Mouse (Mus musculus): ENCODE measurements at regions not wholly inside any gene's neighbourhood (a gene's known extent, or its start where the extent isn't known, plus 50 kb on each side); places are given as distances from the start of the nearest gene placed in this dataset.

GRCm38 (mm10) chr6:145310601-145311000 lies 60.6 kb upstream of the Kras start:
- ATAC-seq (ENCODE audit: extremely low read depth, insufficient number of reproducible peaks, low FRiP score, poor library complexity, severe bottlenecking) = no peak

GRCm38 (mm10) chr6:145309025-145309424 lies 59.0 kb upstream of the Kras start:
- ATAC-seq (ENCODE audit: extremely low read depth, insufficient number of reproducible peaks, low FRiP score, poor library complexity, severe bottlenecking) = no peak

GRCm38 (mm10) chr6:145307237-145307636 lies 57.2 kb upstream of the Kras start:
- ATAC-seq (ENCODE audit: extremely low read depth, insufficient number of reproducible peaks, low FRiP score, poor library complexity, severe bottlenecking) = peak; percentile 77

- ATAC-seq (ENCODE audit: extremely low read depth, insufficient number of reproducible peaks, low FRiP score, poor library complexity, severe bottlenecking) = peak; percentile 73
Measured at GRCm38 (mm10) chr6:145306331-145307124, 56.5 kb upstream of the Kras start.

GRCm38 (mm10) chr6:145305669-145306068 lies 55.6 kb upstream of the Kras start:
- no peak for ATAC-seq (ENCODE audit: extremely low read depth, insufficient number of reproducible peaks, low FRiP score, poor library complexity, severe bottlenecking)

GRCm38 (mm10) chr6:145303641-145304070 lies 53.6 kb upstream of the Kras start:
- ATAC-seq (ENCODE audit: extremely low read depth, insufficient number of reproducible peaks, low FRiP score, poor library complexity, severe bottlenecking) = peak; percentile 27; the same call in 1 of the 2 replicates

- no peak for ATAC-seq (ENCODE audit: extremely low read depth, insufficient number of reproducible peaks, low FRiP score, poor library complexity, severe bottlenecking)
Measured at GRCm38 (mm10) chr6:145302907-145303640, 53.0 kb upstream of the Kras start.

- ATAC-seq (ENCODE audit: extremely low read depth, insufficient number of reproducible peaks, low FRiP score, poor library complexity, severe bottlenecking) = no peak
Measured at GRCm38 (mm10) chr6:145302105-145302504, 52.1 kb upstream of the Kras start.

GRCm38 (mm10) chr6:145300266-145300858 lies 50.3 kb upstream of the Kras start:
- ATAC-seq (ENCODE audit: extremely low read depth, insufficient number of reproducible peaks, low FRiP score, poor library complexity, severe bottlenecking) = no peak

Data from neutrophil, adult 5-6 weeks (primary cell).